28 mouse cellular contexts compared by ENCODE assay signal in genomic region chr13:91854412-91854811, GRCm38 (mm10). TPM values are rescaled to one million over a fixed set of nuclear protein-coding genes. Genes with fewer than 3 reads are reported as not detected.
DNase-seq lines count a peak whose midpoint lies in the region; ATAC-seq lines count a peak whose summit lies in the region.
"Had no signal": no experiment of that assay in that cellular context is flagged by ENCODE, and none has a peak within 500 bp of the region (broad histone marks: within the 10 kb centered on the region; RNA-seq: fewer than 3 reads in every experiment).

No protein-coding gene starts in this region.

- no peak overlapping the region for H3K9ac ChIP-seq in forebrain, embryonic 11.5 days (ENCODE audit: low read length)
- H3K9ac ChIP-seq in limb, embryonic 11.5 days (ENCODE audit: low read length), result no peak overlapping the region
- H3K9ac ChIP-seq: embryonic facial prominence, embryonic 13.5 days; embryonic facial prominence, embryonic 15.5 days; forebrain, embryonic 12.5 days had no signal

- no peaks in the 10 kb centered on the region for H3K27me3 ChIP-seq in forebrain, embryonic 10.5 days (ENCODE audit: poor library complexity, severe bottlenecking)
- no peaks in the 10 kb centered on the region for H3K27me3 ChIP-seq in forebrain, embryonic 11.5 days (ENCODE audit: control insufficient read depth, insufficient read depth, low read length)
- no peaks in the 10 kb centered on the region for H3K27me3 ChIP-seq in limb, embryonic 11.5 days (ENCODE audit: control insufficient read depth, insufficient read depth, low read length)
- H3K27me3 ChIP-seq in limb, embryonic 10.5 days (ENCODE audit: low read depth, poor library complexity, severe bottlenecking), result no peaks in the 10 kb centered on the region
- H3K27me3 ChIP-seq: CH12.LX; embryonic facial prominence, embryonic 13.5 days; embryonic facial prominence, embryonic 15.5 days; forebrain, embryonic 12.5 days; Patski had no signal

- ATAC-seq in forebrain, embryonic 11.5 days (replicated peaks; ENCODE audit: low FRiP score), result no peak
- ATAC-seq in limb, embryonic 11.5 days (ENCODE audit: insufficient number of reproducible peaks, low FRiP score, low TSS enrichment, low read depth), result no peak
- ATAC-seq in monocyte, adult 5-6 weeks (replicated peaks; ENCODE audit: insufficient number of reproducible peaks, low FRiP score, low TSS enrichment, poor library complexity, severe bottlenecking), result no peak
- ATAC-seq: activated CD4-positive, CD25-positive, alpha-beta regulatory T cell, adult 4 months; CD4-positive, CD25-positive, alpha-beta regulatory T cell, adult 4 months; forebrain, embryonic 14.5 days; forebrain, embryonic 16.5 days; Patski had no signal

- H3K4me1 ChIP-seq in forebrain, embryonic 10.5 days, result peaks cover 8% of the 10 kb centered on the region
- no peaks in the 10 kb centered on the region for H3K4me1 ChIP-seq in forebrain, embryonic 11.5 days (replicated peaks; ENCODE audit: control insufficient read depth, insufficient read depth, low read length)
- H3K4me1 ChIP-seq in limb, embryonic 11.5 days (ENCODE audit: control insufficient read depth, insufficient read depth, low read length), result no peaks in the 10 kb centered on the region
- H3K4me1 ChIP-seq in limb, embryonic 10.5 days, result no peaks in the 10 kb centered on the region
- H3K4me1 ChIP-seq: embryonic facial prominence, embryonic 13.5 days; embryonic facial prominence, embryonic 15.5 days; forebrain, embryonic 12.5 days had no signal

- DNase-seq in forebrain, embryonic 10.5 days (ENCODE audit: extremely low spot score, low spot score), result peak; percentile 8
- DNase-seq in forebrain, embryonic 11.5 days (ENCODE audit: low spot score), result no peak
- peak; percentile 17 for DNase-seq in limb, embryonic 11.5 days (ENCODE audit: low spot score)
- DNase-seq in limb, embryonic 10.5 days (ENCODE audit: low spot score), result no peak
- DNase-seq: adrenal gland, adult 8-10 months; adrenal gland, postnatal 14 days; adrenal gland, postnatal 36 days; B cell, adult 2 months; cerebellum, adult 18-20 months; cerebellum, adult 8-10 months; cerebellum, adult 9-11 months; cerebellum, postnatal 14 days; cerebellum, postnatal 36 days; embryo, embryonic 11 days had no signal

- no peaks in the 10 kb centered on the region for H3K9me3 ChIP-seq in forebrain, embryonic 10.5 days
- H3K9me3 ChIP-seq in forebrain, embryonic 11.5 days (ENCODE audit: control insufficient read depth, low read length), result no peaks in the 10 kb centered on the region
- no peaks in the 10 kb centered on the region for H3K9me3 ChIP-seq in limb, embryonic 11.5 days (ENCODE audit: control insufficient read depth, low read length)
- no peaks in the 10 kb centered on the region for H3K9me3 ChIP-seq in limb, embryonic 10.5 days (replicated peaks)
- H3K9me3 ChIP-seq: embryonic facial prominence, embryonic 13.5 days; embryonic facial prominence, embryonic 15.5 days; forebrain, embryonic 12.5 days; G1E had no signal

- 85% methylated on average over 3 of the region's 3 CpGs for WGBS in forebrain, embryonic 10.5 days
- 77% methylated on average over 3 of the region's 3 CpGs for WGBS in forebrain, embryonic 11.5 days
- WGBS in limb, embryonic 11.5 days, result 92% methylated on average over 3 of the region's 3 CpGs
- WGBS in limb, embryonic 10.5 days, result 87% methylated on average over 3 of the region's 3 CpGs

- H3K27ac ChIP-seq in forebrain, embryonic 10.5 days, result no peak overlapping the region
- no peak overlapping the region for H3K27ac ChIP-seq in forebrain, embryonic 11.5 days (ENCODE audit: low read depth, low read length)
- no peak overlapping the region for H3K27ac ChIP-seq in limb, embryonic 11.5 days (replicated peaks; ENCODE audit: low read depth, low read length)
- no peak overlapping the region for H3K27ac ChIP-seq in limb, embryonic 10.5 days
- H3K27ac ChIP-seq: embryonic facial prominence, embryonic 13.5 days; embryonic facial prominence, embryonic 15.5 days; forebrain, embryonic 12.5 days had no signal

- no peak overlapping the region for H3K4me2 ChIP-seq in forebrain, embryonic 11.5 days (ENCODE audit: low read depth, low read length, severe bottlenecking)
- no peak overlapping the region for H3K4me2 ChIP-seq in limb, embryonic 11.5 days (ENCODE audit: low read depth, severe bottlenecking)
- H3K4me2 ChIP-seq: embryonic facial prominence, embryonic 13.5 days; embryonic facial prominence, embryonic 15.5 days; forebrain, embryonic 12.5 days had no signal

- H3K36me3 ChIP-seq in forebrain, embryonic 10.5 days (replicated peaks), result no peaks in the 10 kb centered on the region
- H3K36me3 ChIP-seq in forebrain, embryonic 11.5 days (ENCODE audit: control insufficient read depth, insufficient read depth, low read length), result no peaks in the 10 kb centered on the region
- no peaks in the 10 kb centered on the region for H3K36me3 ChIP-seq in limb, embryonic 11.5 days (ENCODE audit: control insufficient read depth, insufficient read depth, low read length)
- H3K36me3 ChIP-seq in limb, embryonic 10.5 days, result no peaks in the 10 kb centered on the region
- H3K36me3 ChIP-seq: embryonic facial prominence, embryonic 13.5 days; embryonic facial prominence, embryonic 15.5 days; forebrain, embryonic 12.5 days; G1E had no signal

- H3K4me3 ChIP-seq in forebrain, embryonic 10.5 days, result no peak overlapping the region
- no peak overlapping the region for H3K4me3 ChIP-seq in forebrain, embryonic 11.5 days (ENCODE audit: low read depth, low read length)
- H3K4me3 ChIP-seq in limb, embryonic 11.5 days (ENCODE audit: low read depth, low read length), result no peak overlapping the region
- no peak overlapping the region for H3K4me3 ChIP-seq in limb, embryonic 10.5 days
- H3K4me3 ChIP-seq: embryonic facial prominence, embryonic 13.5 days; embryonic facial prominence, embryonic 15.5 days; erythroblast, embryonic 14.5 days; forebrain, embryonic 12.5 days had no signal

RNA-seq across cellular contexts. Expression of gene Ckmt2, which starts 22.3 kb away (rescaled TPM):
- not detected in 2 replicates for polyA plus RNA-seq in forebrain, embryonic 10.5 days (2016; fragmentation: Nextera tagmentation; extraction: Ambion mirVana)
- polyA plus RNA-seq in forebrain, embryonic 11.5 days (2014; fragmentation: Nextera tagmentation; extraction: Ambion mirVana), result not detected in 2 replicates
- polyA plus RNA-seq in limb, embryonic 11.5 days (2014; fragmentation: Nextera tagmentation; extraction: Ambion mirVana), result 0.21 TPM in 1 of 2 replicates, not detected in the other
- not detected in 2 replicates for polyA plus RNA-seq in limb, embryonic 10.5 days (2016; fragmentation: Nextera tagmentation; extraction: Ambion mirVana)
- total RNA-seq in monocyte, adult 5-6 weeks (2017), result not detected in 3 replicates
- total RNA-seq: adrenal gland, adult 8-10 months; adrenal gland, postnatal 14 days; adrenal gland, postnatal 36 days; CH12.LX; common myeloid progenitor, adult 5-6 weeks; G1E had no signal
- polyA plus RNA-seq: activated CD4-positive, CD25-positive, alpha-beta regulatory T cell, adult 4 months; CD4-positive, CD25-positive, alpha-beta regulatory T cell, adult 4 months; embryonic facial prominence, embryonic 11.5 days; embryonic facial prominence, embryonic 13.5 days; erythroblast, embryonic 14.5 days; forebrain, embryonic 12.5 days; forebrain, embryonic 14.5 days; forebrain, embryonic 16.5 days; G1E; Patski had no signal

RNA-seq across cellular contexts. Expression of gene Zcchc9, which starts 46.9 kb away (rescaled TPM):
- 30.3 and 31.6 TPM in 2 replicates for polyA plus RNA-seq in forebrain, embryonic 10.5 days (2016; fragmentation: Nextera tagmentation; extraction: Ambion mirVana)
- polyA plus RNA-seq in forebrain, embryonic 11.5 days (2014; fragmentation: Nextera tagmentation; extraction: Ambion mirVana), result 31.0 and 33.8 TPM in 2 replicates
- polyA plus RNA-seq in limb, embryonic 11.5 days (2014; fragmentation: Nextera tagmentation; extraction: Ambion mirVana), result 29.7 and 36.0 TPM in 2 replicates
- 30.9 and 32.3 TPM in 2 replicates for polyA plus RNA-seq in limb, embryonic 10.5 days (2016; fragmentation: Nextera tagmentation; extraction: Ambion mirVana)
- total RNA-seq in monocyte, adult 5-6 weeks (2017), result 56.4 to 71.3 TPM (median 63.0 TPM) in 3 replicates

Comparison
In these comparisons a context has a peak if more than half of its experiments do, and no peak if none do; other contexts are left out.
1. DNase-seq: peak in forebrain, embryonic 10.5 days (single experiment) and limb, embryonic 11.5 days (single experiment); none in forebrain, embryonic 11.5 days (single experiment) and limb, embryonic 10.5 days (single experiment).